8 mouse cellular contexts compared by ENCODE assay signal in the genomic region with DNA sequence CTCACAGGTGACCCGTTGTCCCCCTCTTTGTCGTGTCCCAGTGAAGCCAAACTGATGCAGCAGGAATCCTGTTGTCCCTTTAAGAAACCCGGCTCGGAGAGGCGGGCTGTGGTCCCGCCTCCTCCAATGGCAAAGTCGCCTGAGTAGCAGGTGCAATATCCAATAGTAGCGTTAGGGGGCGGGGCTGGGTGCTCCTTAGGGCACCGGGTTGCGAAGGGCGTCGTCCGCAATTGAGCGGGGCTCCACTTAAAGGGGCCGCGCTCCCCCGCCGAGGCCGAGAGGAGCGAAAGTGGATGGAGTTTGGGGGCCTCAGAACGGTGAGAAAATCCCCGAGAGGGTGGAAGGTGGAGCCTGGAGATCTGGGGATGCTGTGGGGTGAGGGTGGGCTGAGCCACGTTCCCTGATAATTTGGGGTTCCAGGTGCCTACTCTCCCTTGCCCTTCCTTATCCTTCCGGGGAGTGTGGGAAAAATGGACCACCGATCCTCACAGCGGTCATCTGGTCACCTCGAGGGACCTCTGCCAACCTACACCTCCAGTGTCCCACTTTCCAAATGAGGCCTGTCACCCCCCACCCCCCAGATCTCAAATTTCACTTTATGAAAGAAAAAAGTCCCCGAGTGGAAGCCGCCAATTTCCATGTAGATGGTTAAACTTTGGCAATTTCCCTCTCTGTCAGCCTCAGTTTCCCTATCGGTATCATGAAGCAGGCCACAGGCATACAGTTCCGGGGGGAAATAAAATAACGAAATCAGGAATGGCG. TPM values are rescaled to one million over a fixed set of nuclear protein-coding genes. Genes with fewer than 3 reads are reported as not detected.
A peak's percentile ranks its signal among the peaks of the same experiment; 100 is the strongest.
DNase-seq lines count a peak whose midpoint lies in the region; ATAC-seq lines count a peak whose summit lies in the region.

TSS of gene Abca7 (plus strand) at position 223 of the 762 bp plus-strand sequence.

- ATAC-seq in intestine, embryonic 14.5 days (replicated peaks; ENCODE audit: low FRiP score, low TSS enrichment, low read depth): peak; percentile 75
- peak; percentile 79 for ATAC-seq in megakaryocyte progenitor cell, adult 5-6 weeks (replicated peaks; ENCODE audit: poor library complexity)

- intact Hi-C loops in gastrocnemius, postnatal 14 days (cut with DNase I; ENCODE audit: low total_unique reads): no loop called here
- intact Hi-C loops in left cerebral cortex, postnatal 10 days (cut with DNase I): no loop called here

- H3K27ac ChIP-seq in intestine, embryonic 14.5 days (ENCODE audit: low read depth): peak within 1 kb of the TSS; percentile 17; the same call in 1 of the 2 replicates

- peak; percentile 94 to 97 for DNase-seq in adrenal gland, adult 18-20 months (ENCODE audit: low spot score in 2 of 2)
- DNase-seq in embryo, embryonic 10.5 days (ENCODE audit: low spot score): peak; percentile 99
- peak; percentile 97 for DNase-seq in gastrocnemius, postnatal 14 days
- DNase-seq in intestine, embryonic 14.5 days (ENCODE audit: low spot score): peak; percentile 99
- peak; percentile 92 to 97 for DNase-seq in left cerebral cortex, postnatal 10 days (ENCODE audit: extremely low spot score in 1 of 2, low spot score in 2 of 2)
- DNase-seq in right cerebral cortex, postnatal 10 days (ENCODE audit: low spot score in 2 of 2): peak; percentile 95 to 97
- DNase-seq in urinary bladder, postnatal 14 days (ENCODE audit: low spot score): peak; percentile 98

- under 1% methylated on average over 34 of the region's 34 CpGs for WGBS in intestine, embryonic 14.5 days

- H3K36me3 ChIP-seq in intestine, embryonic 14.5 days (ENCODE audit: control insufficient read depth, insufficient read depth, low read length): peaks cover 44% of the 10 kb centered on the region

- 0 out of 2 replicates have a peak, but pooled peaks cover under 1% of the 10 kb centered on the region for H3K27me3 ChIP-seq in intestine, embryonic 14.5 days (replicated peaks; ENCODE audit: control insufficient read depth, insufficient read depth, low read length)

- H3K9ac ChIP-seq in intestine, embryonic 14.5 days (ENCODE audit: low read length): peak within 1 kb of the TSS; percentile 37

- H3K9me3 ChIP-seq in intestine, embryonic 14.5 days (ENCODE audit: control insufficient read depth, low read length): peaks cover 3% of the 10 kb centered on the region; the same call in 1 of the 2 replicates

- peak within 1 kb of the TSS; percentile 42 for H3K4me3 ChIP-seq in intestine, embryonic 14.5 days (ENCODE audit: low read depth, low read length)

- H3K4me1 ChIP-seq in intestine, embryonic 14.5 days (replicated peaks; ENCODE audit: control insufficient read depth, insufficient read depth, low read length): peaks cover 6% of the 10 kb centered on the region; the same call in 1 of the 2 replicates

- peak within 1 kb of the TSS; percentile 54 for H3K4me2 ChIP-seq in intestine, embryonic 14.5 days (ENCODE audit: low read length)

RNA-seq across cellular contexts. Expression of gene Abca7, which starts in this region (rescaled TPM):
- total RNA-seq in adrenal gland, adult 18-20 months (2021): 10 to 100 TPM; 20.6 to 22.3 TPM
- total RNA-seq in gastrocnemius, postnatal 14 days (2021): 1 to 10 TPM; 4.2 TPM
- polyA plus RNA-seq in intestine, embryonic 14.5 days (2014; fragmentation: Nextera tagmentation; extraction: Ambion mirVana): 3.7 and 3.8 TPM in 2 replicates
- 1 to 10 TPM; 8.5 to 9.8 TPM for total RNA-seq in left cerebral cortex, postnatal 10 days (2021)
- 15.4 and 15.8 TPM in 2 replicates for total RNA-seq in megakaryocyte progenitor cell, adult 5-6 weeks (2015)
- total RNA-seq in megakaryocyte progenitor cell, adult 5-6 weeks (2017): 17.0 and 17.5 TPM in 2 replicates

Comparison
In these comparisons a context has a peak if more than half of its experiments do, and no peak if none do; other contexts are left out.
1. Peak in every context shown above with its lines: DNase-seq, ATAC-seq, H3K4me3 ChIP-seq and H3K27ac ChIP-seq.